Mouse (Mus musculus) intestine, embryonic 14.5 days (tissue): ENCODE results near the gene Slc5a6. TPM values are rescaled to one million over a fixed set of nuclear protein-coding genes. Genes with fewer than 3 reads are reported as not detected.

Experiments used
- polyA plus RNA-seq: library from polyadenylated mRNA; unstranded; fragments of >200 nt; fragmentation: Nextera tagmentation; extraction: Ambion mirVana; gene quantifications from 2 replicates; pipeline ENCODE4 v1.2.1, GENCODE M21; 2014

The Slc5a6 gene
- polyA plus RNA-seq, 1 experiment from 2014 or later = 12.3 TPM

Other genes with a start within 250 kb of the Slc5a6 start
- 18.5 and 19.2 TPM in 2 replicates for gene Mapre3, start 234.3 kb downstream of the Slc5a6 start, polyA plus RNA-seq
- gene Tmem214, start 180.9 kb downstream of the Slc5a6 start, polyA plus RNA-seq = 59.9 and 60.7 TPM in 2 replicates
- gene Agbl5, start 160.2 kb downstream of the Slc5a6 start, polyA plus RNA-seq = 25.4 and 26.4 TPM in 2 replicates
- gene Ost4, start 141.1 kb downstream of the Slc5a6 start, polyA plus RNA-seq = 482 and 490 TPM in 2 replicates
- 187 and 209 TPM in 2 replicates for gene Emilin1, start 135.5 kb downstream of the Slc5a6 start, polyA plus RNA-seq
- gene Khk, start 127.5 kb downstream of the Slc5a6 start, polyA plus RNA-seq = 21.6 and 21.9 TPM in 2 replicates
- gene Cgref1, start 103.3 kb downstream of the Slc5a6 start, polyA plus RNA-seq = 10.3 and 14.2 TPM in 2 replicates
- 110 and 119 TPM in 2 replicates for gene Preb, start 88.6 kb downstream of the Slc5a6 start, polyA plus RNA-seq
- 0.42 and 0.68 TPM in 2 replicates for gene Tcf23, start 80.3 kb downstream of the Slc5a6 start, polyA plus RNA-seq
- 170 and 178 TPM in 2 replicates for gene Atraid, start 612 bp downstream of the Slc5a6 start, polyA plus RNA-seq
- gene Cad, start 5.9 kb upstream of the Slc5a6 start, polyA plus RNA-seq = 31.2 and 32.4 TPM in 2 replicates
- gene Dnajc5g, start 57.4 kb upstream of the Slc5a6 start, polyA plus RNA-seq = not detected in 2 replicates
- 0.20 and 0.23 TPM in 2 replicates for gene Slc30a3, start 59.3 kb upstream of the Slc5a6 start, polyA plus RNA-seq
- not detected in 2 replicates for gene Trim54, start 67.8 kb upstream of the Slc5a6 start, polyA plus RNA-seq
- not detected in 2 replicates for gene Ucn, start 89.9 kb upstream of the Slc5a6 start, polyA plus RNA-seq
- gene Mpv17, start 105.3 kb upstream of the Slc5a6 start, polyA plus RNA-seq = 62.2 and 72.5 TPM in 2 replicates
- 1.3 TPM in 2 replicates for gene Gm29609, start 131.0 kb upstream of the Slc5a6 start, polyA plus RNA-seq
- gene Gtf3c2, start 131.2 kb upstream of the Slc5a6 start, polyA plus RNA-seq = 70.3 and 74.9 TPM in 2 replicates
- 127 and 134 TPM in 2 replicates for gene Snx17, start 144.3 kb upstream of the Slc5a6 start, polyA plus RNA-seq
- gene Eif2b4, start 144.5 kb upstream of the Slc5a6 start, polyA plus RNA-seq = 63.6 and 65.0 TPM in 2 replicates
- gene Zfp513, start 153.4 kb upstream of the Slc5a6 start, polyA plus RNA-seq = 5.1 and 5.2 TPM in 2 replicates
- gene Ppm1g, start 171.8 kb upstream of the Slc5a6 start, polyA plus RNA-seq = 139 and 145 TPM in 2 replicates
- gene Nrbp1, start 191.9 kb upstream of the Slc5a6 start, polyA plus RNA-seq = 138 and 158 TPM in 2 replicates
- gene Gm9970, start 192.3 kb upstream of the Slc5a6 start, polyA plus RNA-seq = 0.48 and 0.60 TPM in 2 replicates
- gene Krtcap3, start 202.8 kb upstream of the Slc5a6 start, polyA plus RNA-seq = 59.4 and 71.9 TPM in 2 replicates
- gene Ift172, start 242.2 kb upstream of the Slc5a6 start, polyA plus RNA-seq = 29.5 and 30.6 TPM in 2 replicates
- gene Fndc4, start 247.2 kb upstream of the Slc5a6 start, polyA plus RNA-seq = 39.9 and 41.9 TPM in 2 replicates
- 0.42 and 0.60 TPM in 2 replicates for gene Gckr, start 248.5 kb upstream of the Slc5a6 start, polyA plus RNA-seq